Mouse (Mus musculus) thymus, postnatal 0 days (tissue): ENCODE results near the gene Qrsl1. TPM values are rescaled to one million over a fixed set of nuclear protein-coding genes. Genes with fewer than 3 reads are reported as not detected.

Experiments used
- DNase-seq: peaks from one replicate; pipeline ENCODE4 v3.0.0-alpha.2; 2015; ENCODE audit warnings: low spot score
- polyA plus RNA-seq: library from polyadenylated mRNA; unstranded; fragments of >200 nt; fragmentation: Nextera tagmentation; extraction: Ambion mirVana; gene quantifications from 2 replicates; pipeline ENCODE4 v1.2.1, GENCODE M21; 2015

Gene Qrsl1
- polyA plus RNA-seq, 1 experiment from 2014 or later = 24.2 TPM

- DNase-seq = no peak
These were observed 30.1 kb downstream of the Qrsl1 start for GRCm38 (mm10) chr10:43871458-43871857.

DNA sequence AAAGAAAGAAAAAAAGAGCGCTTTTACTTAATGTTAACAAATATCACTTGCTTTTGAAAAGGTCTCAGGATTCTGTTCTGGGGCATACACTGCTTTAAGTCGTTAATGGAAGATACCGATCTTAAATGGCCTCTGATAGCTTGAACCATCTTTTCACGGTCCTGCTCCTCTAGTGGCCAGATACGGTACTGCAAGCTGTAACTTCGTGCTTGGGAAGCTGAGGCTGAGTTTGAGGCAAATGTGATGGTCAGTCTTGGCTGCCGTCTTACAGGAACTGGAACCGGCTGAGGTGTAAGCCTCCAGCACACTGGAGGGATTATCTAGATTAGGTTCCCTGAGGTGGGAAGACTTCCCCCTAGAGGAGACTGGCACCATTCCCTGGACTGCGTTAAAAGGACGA lies 30.8 kb downstream of the Qrsl1 start:
- peak; percentile 55 for DNase-seq

DNA sequence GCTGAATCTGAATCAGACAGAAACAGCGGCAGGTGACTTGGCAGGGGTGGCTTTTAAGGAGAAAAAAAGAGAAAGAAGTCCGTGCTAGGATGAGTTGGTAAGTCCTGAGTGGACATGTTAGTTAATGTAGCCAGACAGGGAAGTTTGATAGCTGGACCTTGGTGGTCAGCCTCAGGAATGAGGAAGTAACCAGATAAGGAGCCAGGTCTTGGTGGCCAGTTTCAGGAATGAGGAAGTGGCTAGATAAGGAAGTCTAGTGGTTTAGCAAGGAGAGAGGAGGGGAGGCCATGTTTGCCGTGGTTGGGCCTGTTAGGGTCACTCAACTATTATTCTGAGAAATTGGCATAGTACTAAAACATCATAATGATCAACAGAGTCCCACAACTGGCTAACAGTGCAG lies 45.2 kb downstream of the Qrsl1 start:
- no peak for DNase-seq

DNA sequence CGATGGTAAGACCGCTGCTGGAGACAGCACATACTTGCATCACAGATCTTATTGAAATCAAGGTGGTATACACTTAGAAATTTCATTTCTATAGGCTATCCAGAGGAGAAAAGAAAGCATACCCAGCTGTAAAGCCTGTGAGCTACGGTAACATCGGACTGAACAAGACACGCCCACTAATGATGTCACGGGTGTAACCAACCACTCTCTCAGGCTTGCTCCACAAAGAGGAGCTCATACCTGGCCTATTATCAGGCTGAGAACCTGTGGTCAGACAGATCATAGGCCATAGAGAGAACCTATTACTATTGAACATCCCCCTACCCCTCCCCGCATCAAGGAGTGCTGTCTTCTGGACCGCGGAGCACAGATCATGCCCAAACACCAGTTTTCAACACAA lies 45.6 kb downstream of the Qrsl1 start:
- no peak for DNase-seq

DNA sequence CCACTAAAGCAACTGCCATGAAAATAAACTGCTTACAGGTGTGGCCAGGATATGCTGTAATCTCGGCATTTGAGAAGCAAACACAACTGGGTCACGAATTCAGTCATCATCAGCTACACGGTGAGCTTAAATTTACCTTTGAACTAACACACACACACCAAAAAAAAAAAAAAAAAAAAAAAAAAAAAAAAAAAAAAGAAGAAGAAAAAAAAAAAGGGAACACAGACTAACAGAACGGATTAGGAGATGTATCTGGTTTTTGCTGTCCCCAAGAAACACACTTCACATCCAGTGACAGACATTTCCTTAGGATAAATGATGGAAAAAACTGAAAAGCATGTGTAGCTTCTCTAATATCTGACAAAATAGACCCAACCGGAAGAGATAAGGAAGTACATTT lies 49.6 kb downstream of the Qrsl1 start:
- DNase-seq = no peak

DNA sequence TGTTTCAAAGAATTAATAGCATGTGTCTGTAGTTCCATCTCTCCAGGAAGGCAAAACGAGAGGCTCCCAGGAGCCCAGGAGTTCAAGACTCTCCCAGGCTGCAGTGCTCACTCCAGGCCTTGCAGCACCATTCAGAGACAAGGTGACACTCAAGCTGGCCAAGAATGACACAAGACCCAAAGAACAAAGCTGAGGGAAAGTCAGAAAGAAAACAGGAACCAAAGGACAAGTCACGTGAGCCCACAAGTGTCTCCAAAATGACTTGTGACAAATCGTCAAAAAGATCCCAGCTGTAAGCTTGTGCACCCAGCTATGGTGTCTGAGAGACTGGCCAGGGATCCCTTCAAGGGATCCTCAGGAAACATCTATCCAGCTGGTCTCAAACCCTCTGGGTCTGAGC lies 52.1 kb downstream of the Qrsl1 start:
- no peak for DNase-seq

DNA sequence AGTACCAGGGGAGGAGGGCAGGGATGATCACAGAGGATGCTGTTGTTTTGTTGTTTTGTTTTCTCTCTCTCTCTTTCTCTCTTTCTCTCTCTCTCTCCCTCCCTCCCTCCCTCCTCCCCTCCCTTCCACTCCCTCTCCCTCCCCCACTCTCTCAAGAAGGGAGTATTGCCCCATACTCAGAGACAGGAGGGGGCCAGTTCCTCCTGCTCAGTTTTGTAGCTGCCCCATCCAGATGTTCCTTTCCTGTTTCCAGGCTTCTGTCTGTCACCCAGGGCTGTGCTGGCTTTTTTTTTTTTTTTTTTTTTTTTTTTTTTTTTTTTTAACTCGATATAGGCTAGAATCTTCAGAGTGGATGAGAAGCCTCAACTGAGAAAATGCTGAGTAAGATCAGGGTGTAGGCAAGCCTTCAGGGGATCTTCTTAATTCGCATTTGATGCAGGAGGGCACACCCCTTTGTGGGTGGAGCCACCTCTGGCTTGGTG lies 55.4 kb downstream of the Qrsl1 start:
- DNase-seq = no peak

GRCm38 (mm10) chr10:43845442-43845841 lies 56.1 kb downstream of the Qrsl1 start:
- DNase-seq = no peak

GRCm38 (mm10) chr10:43841441-43841840 lies 60.1 kb downstream of the Qrsl1 start:
- DNase-seq = no peak

DNA sequence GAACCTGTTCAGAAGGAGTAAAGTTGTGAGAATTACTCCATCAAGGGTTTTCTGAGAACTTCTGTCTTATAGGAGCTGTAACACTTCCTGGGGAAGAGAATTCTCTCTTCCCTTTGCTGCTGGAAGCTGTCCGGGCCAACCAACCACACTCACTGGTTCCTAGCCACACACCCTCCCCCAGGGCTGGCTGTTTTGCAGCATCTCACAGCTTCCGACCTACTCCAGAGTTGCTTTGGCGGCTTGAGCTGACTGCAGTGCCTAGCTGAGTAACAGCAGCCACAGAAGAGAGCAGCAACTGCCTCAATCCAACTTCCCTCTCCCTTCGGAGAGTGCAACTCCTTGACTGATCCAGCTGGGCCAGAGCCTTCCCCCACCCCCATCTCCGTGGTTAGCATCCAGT lies 68.7 kb downstream of the Qrsl1 start:
- DNase-seq = peak; percentile 9

DNA sequence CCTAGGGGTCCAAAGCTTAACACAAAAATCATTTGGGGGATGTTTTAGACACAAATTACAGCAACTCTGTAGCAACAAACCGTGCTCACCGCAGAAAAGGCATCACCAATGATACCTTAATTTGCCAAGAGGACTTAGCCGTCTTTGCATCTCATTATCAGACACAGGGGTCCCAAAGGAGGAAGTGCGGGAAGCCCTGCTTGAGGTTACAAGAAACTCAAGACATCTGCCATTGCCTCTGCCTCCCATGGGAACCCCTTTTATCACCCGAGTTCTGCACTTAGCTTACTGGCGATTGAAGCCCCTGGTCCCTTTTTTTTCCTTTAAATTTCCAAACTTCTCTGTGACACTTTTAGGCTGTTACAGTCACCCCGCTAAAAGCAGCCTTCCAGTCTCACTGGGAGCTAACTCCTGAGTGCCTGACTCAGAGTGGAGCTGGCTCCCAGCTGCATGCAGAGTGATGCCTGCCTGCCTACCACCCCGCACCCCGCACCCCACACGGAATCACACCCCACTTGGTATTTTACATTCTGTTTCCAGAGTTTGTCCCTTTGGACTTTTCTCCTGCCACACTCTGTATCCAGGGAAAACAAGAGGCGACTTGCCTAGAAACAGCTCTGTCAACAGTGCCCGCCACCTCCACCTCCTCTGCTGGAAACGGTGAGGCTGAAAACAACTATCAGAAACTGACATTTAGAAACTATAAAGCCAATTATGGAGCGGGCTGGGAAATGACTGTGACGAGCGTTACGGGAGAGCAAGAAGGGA lies 71.1 kb downstream of the Qrsl1 start:
- DNase-seq = no peak

- DNase-seq = no peak
These were observed 72.9 kb downstream of the Qrsl1 start for GRCm38 (mm10) chr10:43828686-43829015.

- DNase-seq = no peak
These were observed 73.4 kb downstream of the Qrsl1 start for GRCm38 (mm10) chr10:43827958-43828685.

DNA sequence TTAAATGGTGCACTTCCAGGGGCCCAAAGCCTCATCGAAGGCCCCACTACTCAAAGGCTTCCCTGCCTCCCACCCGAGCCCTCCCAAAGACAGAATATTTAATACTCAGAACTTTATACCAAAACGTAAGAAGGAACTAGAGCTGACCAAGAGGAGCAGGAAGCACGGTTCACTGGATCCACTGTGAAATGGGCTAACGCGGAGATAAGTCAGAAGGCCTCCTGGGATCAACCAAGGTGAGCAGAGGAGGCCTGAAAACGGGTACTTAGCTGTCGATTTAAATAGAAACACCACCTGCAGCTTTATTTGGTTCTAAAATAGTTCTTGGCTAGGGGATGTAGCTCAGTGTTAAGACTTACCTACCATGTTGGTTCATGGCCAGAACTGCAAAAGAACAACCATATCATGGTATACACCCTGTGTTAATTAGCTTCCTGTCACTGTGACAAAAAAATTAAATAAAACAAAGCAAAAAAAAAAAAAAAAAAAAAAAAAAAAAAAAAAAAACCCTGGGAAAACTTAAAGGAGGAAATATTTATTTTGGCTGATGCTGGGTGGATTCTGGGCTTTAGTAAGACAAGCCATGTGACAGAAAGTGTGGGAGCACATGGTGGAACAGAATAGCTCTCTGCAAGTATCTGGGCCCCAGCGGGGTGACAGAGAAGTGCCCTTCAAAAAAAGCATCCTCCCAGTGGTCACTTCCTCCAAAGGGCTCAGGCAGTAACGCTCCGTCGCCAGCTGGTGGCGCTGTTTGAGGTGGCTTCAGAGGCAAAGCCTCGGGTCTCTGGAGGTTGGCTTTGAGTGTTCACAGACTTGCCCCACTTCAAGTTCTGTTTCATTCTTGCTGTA lies 74.5 kb downstream of the Qrsl1 start:
- DNase-seq = no peak

DNA sequence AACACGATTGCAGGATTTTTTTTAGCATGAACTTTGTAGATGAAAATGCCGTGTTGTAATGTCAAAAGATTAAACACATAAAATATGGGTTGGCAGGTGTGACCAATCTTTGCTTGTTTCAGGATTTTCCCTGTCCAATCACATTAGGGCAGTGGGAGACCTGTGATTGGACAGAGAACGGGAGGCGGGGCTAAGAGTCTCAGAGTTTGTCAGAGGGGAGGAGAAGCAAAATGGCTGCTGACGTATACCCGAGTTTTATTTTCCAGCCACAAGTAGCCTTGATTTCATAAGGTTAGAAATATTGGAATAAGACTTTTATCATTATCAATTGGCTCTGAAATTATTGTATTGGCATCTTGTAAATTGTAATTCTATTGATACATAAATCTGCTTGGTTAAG lies 75.8 kb downstream of the Qrsl1 start:
- DNase-seq = no peak

- no peak for DNase-seq
These were observed 76.8 kb downstream of the Qrsl1 start for GRCm38 (mm10) chr10:43824713-43825112.

Other genes with a start within 250 kb of the Qrsl1 start
- gene Rtn4ip1, start 62 bp upstream of the Qrsl1 start, polyA plus RNA-seq = 10.2 and 11.5 TPM in 2 replicates
- gene Crybg1, start 247.1 kb upstream of the Qrsl1 start, polyA plus RNA-seq = 2.8 and 2.9 TPM in 2 replicates